Mouse (Mus musculus): Measurements from ENCODE around the gene Rhoc. TPM values are rescaled to one million over a fixed set of nuclear protein-coding genes. Genes with fewer than 3 reads are reported as not detected.
A peak's percentile ranks its signal among the peaks of the same experiment; 100 is the strongest.
"Not testable (repeated sequence)": the region's sequence is repeated elsewhere in the genome, so short reads cannot be mapped to it uniquely, and the experiment has no call there.

Gene Rhoc
- total RNA-seq, 2 experiments from 2014 or later = 105 to 116 TPM

- not testable (repeated sequence) for DNase-seq (ENCODE audit: low spot score in 2 of 2)
Observed at GRCm38 (mm10) chr3:104813227-104813626, 25.1 kb downstream of the Rhoc start.

- no peak for DNase-seq (ENCODE audit: low spot score in 2 of 2)
Observed at GRCm38 (mm10) chr3:104814746-104815145, 26.6 kb downstream of the Rhoc start.

- DNase-seq (ENCODE audit: low spot score in 2 of 2) = no peak
Observed at GRCm38 (mm10) chr3:104815346-104815745, 27.2 kb downstream of the Rhoc start.

GRCm38 (mm10) chr3:104816130-104816529 is 28.0 kb downstream of the Rhoc start:
- no peak for DNase-seq (ENCODE audit: low spot score in 2 of 2)

- DNase-seq (ENCODE audit: low spot score in 2 of 2) = peak; percentile 60 to 64
Observed at GRCm38 (mm10) chr3:104817481-104817990, 29.4 kb downstream of the Rhoc start.

GRCm38 (mm10) chr3:104817991-104818748 is 30.0 kb downstream of the Rhoc start, which contains the start of gene Mov10:
TSS of gene Mov10 (minus strand) at chr3:104818563.
- peak; percentile 61 to 67 for DNase-seq (ENCODE audit: low spot score in 2 of 2)

- DNase-seq (ENCODE audit: low spot score in 2 of 2) = no peak
Observed at GRCm38 (mm10) chr3:104818749-104819134, 30.6 kb downstream of the Rhoc start.

- no peak for DNase-seq (ENCODE audit: low spot score in 2 of 2)
Observed at GRCm38 (mm10) chr3:104820426-104820825, 32.3 kb downstream of the Rhoc start.

- DNase-seq (ENCODE audit: low spot score in 2 of 2) = no peak
Observed at GRCm38 (mm10) chr3:104822413-104822812, 34.2 kb downstream of the Rhoc start.

GRCm38 (mm10) chr3:104835797-104836196 is 47.6 kb downstream of the Rhoc start:
- DNase-seq (ENCODE audit: low spot score in 2 of 2) = no peak

- no peak for DNase-seq (ENCODE audit: low spot score in 2 of 2)
Observed at GRCm38 (mm10) chr3:104841049-104841448, 52.9 kb downstream of the Rhoc start.

Other genes starting within 250 kb of the Rhoc start
- gene Slc16a1, start 149.7 kb upstream of the Rhoc start, total RNA-seq (2021) = 100 to 1,000 TPM in 1 of 2 experiments, 10 to 100 TPM in 1; 49.3 to 122 TPM
- 1 to 10 TPM; 2.9 to 4.6 TPM for gene Ppm1j, start 7.3 kb upstream of the Rhoc start, total RNA-seq (2021)
- 1 to 10 TPM in 1 of 2 experiments, under 1 TPM in 1; 0.60 to 1.2 TPM for gene Fam19a3, start 6.5 kb upstream of the Rhoc start, total RNA-seq (2021)
- gene Mov10, start 30.2 kb downstream of the Rhoc start, total RNA-seq (2021) = 10 to 100 TPM in 1 of 2 experiments, 1 to 10 TPM in 1; 9.0 to 15.0 TPM
- 10 to 100 TPM; 44.5 to 59.5 TPM for gene St7l, start 75.6 kb downstream of the Rhoc start, total RNA-seq (2021)
- gene Capza1, start 76.1 kb downstream of the Rhoc start, total RNA-seq (2021) = 10 to 100 TPM; 88.8 to 93.1 TPM
- 10 to 100 TPM; 17.7 to 20.5 TPM for gene Wnt2b, start 173.5 kb downstream of the Rhoc start, total RNA-seq (2021)

All from adrenal gland, adult 18-20 months (tissue).